Mouse (Mus musculus): Measurements from ENCODE around the gene Mup12. TPM values are rescaled to one million over a fixed set of nuclear protein-coding genes. Genes with fewer than 3 reads are reported as not detected.

Mup12 gene
- not detected in 2 replicates for polyA plus RNA-seq (2012; rRNA removed)

DNA sequence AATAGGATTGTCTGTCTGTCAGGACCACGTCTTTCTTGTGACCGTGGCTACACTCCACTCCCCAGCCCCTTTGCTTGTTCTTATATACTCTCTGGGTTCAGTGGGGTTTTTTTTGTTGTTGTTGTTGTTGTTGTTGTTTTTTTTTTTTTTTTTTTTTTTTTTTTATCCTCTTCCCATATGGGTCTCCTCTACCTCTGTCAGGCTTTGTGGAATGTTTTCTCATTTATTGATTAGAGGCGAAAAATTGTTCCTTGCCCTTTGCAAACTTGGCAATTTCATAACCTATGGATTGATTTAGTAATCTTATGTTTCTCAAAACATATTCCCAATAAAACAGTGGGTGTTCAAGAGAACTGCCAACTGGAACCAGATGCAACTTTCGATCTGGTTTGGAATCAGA lies at the start of gene Mup12:
Gene Mup12 (minus strand): TSS at position 101 of the 400 bp plus-strand sequence.

Other genes starting within 250 kb of the Mup12 start
- not detected in 2 replicates for gene Mup1, start 239.4 kb downstream of the Mup12 start, polyA plus RNA-seq (2012; rRNA removed)
- gene Mup10, start 159.1 kb downstream of the Mup12 start, polyA plus RNA-seq (2012; rRNA removed): not detected in 2 replicates
- not detected in 2 replicates for gene Mup11, start 78.9 kb downstream of the Mup12 start, polyA plus RNA-seq (2012; rRNA removed)
- gene Mup22, start 80.1 kb upstream of the Mup12 start, polyA plus RNA-seq (2012; rRNA removed): not detected in 2 replicates

All from central nervous system, embryonic 14 days (tissue).